Mouse (Mus musculus): ENCODE data around the gene Hoxb5. TPM values are rescaled to one million over a fixed set of nuclear protein-coding genes. Genes with fewer than 3 reads are reported as not detected.

The Hoxb5 gene
- total and polyA plus RNA-seq, 3 experiments, result 0.04 to 0.22 TPM; not detected in 1

DNA sequence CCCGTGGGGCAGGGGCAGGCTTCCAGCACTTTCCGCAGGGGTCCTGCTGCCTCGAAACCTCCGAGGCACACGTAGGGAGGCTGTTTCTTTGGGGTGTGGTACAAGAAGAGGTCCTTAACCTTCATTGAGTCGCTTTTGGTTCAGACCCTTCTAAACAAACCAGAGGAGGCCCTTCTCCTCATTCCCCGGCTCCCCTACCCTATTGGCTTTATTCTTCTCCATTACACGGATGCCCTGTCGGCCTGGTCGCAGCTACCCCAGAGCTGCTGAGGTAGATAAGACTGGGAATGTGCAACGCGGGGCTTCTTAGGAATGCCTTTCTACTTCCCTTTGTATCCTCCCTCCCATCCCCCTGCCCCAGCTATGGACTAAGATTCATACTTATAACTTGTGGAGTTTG, 23.6 kb downstream of the Hoxb5 start:
- Histone ChIP-seq H3K4me1 (ENCODE audit: insufficient read depth, low read depth, low read length) (no peaks in the 10 kb centered on the region), H3K27me3 (ENCODE audit: insufficient read depth, low read length) (peaks cover 31% of the 10 kb centered on the region), H3K36me3 (replicated peaks) (no peaks in the 10 kb centered on the region), H3K9me3 (replicated peaks) (no peaks in the 10 kb centered on the region), H3K4me3 (ENCODE audit: low read depth, low read length) (no peak overlapping the region)
- no peak for DNase-seq (ENCODE audit: low spot score)
- ATAC-seq (ENCODE audit: extremely low read depth, insufficient number of reproducible peaks, low FRiP score, poor library complexity, severe bottlenecking), result no peak
- no peak for TF ChIP-seq TAL1 (conservative IDR thresholded peaks at IDR 0.05; ENCODE audit: low read depth, low read length)
- no peak for TF ChIP-seq POLR2AphosphoS5 (IDR thresholded peaks at IDR 0.05; ENCODE audit: insufficient replicate concordance, low read depth, low read length)
- TF ChIP-seq GATA1 (IDR thresholded peaks at IDR 0.05; ENCODE audit: borderline replicate concordance, low read length), result no peak
- no peak for TF ChIP-seq GATA2 (IDR thresholded peaks at IDR 0.05; ENCODE audit: borderline replicate concordance, low read depth, low read length)
- no peak for TF ChIP-seq CTCF (IDR thresholded peaks at IDR 0.05; ENCODE audit: low read depth, low read length)

DNA sequence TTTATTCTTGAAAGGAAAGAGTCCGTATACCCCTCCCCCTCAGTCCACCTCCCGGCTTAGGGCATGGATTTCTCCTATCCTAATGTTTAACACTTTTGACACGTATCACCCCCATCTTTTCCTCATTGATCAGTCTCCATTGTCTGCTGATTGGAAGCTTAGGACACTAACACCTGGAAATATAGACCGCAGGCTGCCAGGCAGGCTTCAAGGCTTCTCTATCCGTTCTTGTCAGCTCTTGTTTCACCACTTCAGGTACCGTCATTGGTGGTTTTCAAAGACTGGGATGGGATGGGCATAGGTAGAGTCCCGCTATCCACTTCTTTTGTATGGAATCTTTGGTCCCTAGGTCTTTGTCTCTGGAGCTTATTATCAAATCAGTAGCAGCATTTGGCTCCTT, 24.0 kb downstream of the Hoxb5 start:
- no peak for TF ChIP-seq GATA1 (IDR thresholded peaks at IDR 0.05; ENCODE audit: borderline replicate concordance, low read length)
- TF ChIP-seq CTCF (IDR thresholded peaks at IDR 0.05; ENCODE audit: low read depth, low read length), result no peak
- TF ChIP-seq TAL1 (conservative IDR thresholded peaks at IDR 0.05; ENCODE audit: low read depth, low read length), result no peak
- no peak for TF ChIP-seq POLR2AphosphoS5 (IDR thresholded peaks at IDR 0.05; ENCODE audit: insufficient replicate concordance, low read depth, low read length)
- TF ChIP-seq GATA2 (IDR thresholded peaks at IDR 0.05; ENCODE audit: borderline replicate concordance, low read depth, low read length), result no peak
- ATAC-seq (ENCODE audit: extremely low read depth, insufficient number of reproducible peaks, low FRiP score, poor library complexity, severe bottlenecking), result no peak
- Histone ChIP-seq H3K9me3 (replicated peaks) (no peaks in the 10 kb centered on the region), H3K27me3 (ENCODE audit: insufficient read depth, low read length) (peaks cover 35% of the 10 kb centered on the region), H3K36me3 (replicated peaks) (no peaks in the 10 kb centered on the region), H3K4me3 (ENCODE audit: low read depth, low read length) (no peak overlapping the region), H3K4me1 (ENCODE audit: insufficient read depth, low read depth, low read length) (no peaks in the 10 kb centered on the region)
- DNase-seq (ENCODE audit: low spot score), result no peak

DNA sequence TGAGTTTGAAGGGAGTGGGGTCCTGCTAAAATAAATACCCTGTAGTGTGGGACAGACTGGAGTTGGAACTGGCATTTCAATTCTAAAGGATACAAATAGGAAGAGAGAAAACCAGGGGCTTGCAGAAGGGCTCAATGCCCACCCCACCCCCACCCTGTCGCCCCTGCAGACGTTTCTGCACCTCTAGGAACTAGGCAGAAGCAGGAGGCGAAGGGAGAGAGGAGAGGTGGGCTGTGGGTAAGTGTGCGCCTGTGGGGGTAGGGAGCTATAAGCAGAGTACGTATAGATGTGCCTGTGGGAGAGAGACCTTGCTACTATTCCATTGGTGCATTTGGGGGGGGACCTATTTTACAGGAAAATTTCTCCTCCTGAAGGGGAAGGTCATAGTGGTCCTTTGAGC, 24.6 kb downstream of the Hoxb5 start:
- DNase-seq (ENCODE audit: low spot score) (no peak), ATAC-seq (ENCODE audit: extremely low read depth, insufficient number of reproducible peaks, low FRiP score, poor library complexity, severe bottlenecking) (no peak)
- no peaks in the 10 kb centered on the region for H3K9me3 ChIP-seq (replicated peaks)
- no peaks in the 10 kb centered on the region for H3K4me1 ChIP-seq (ENCODE audit: insufficient read depth, low read depth, low read length)
- H3K36me3 ChIP-seq (replicated peaks), result no peaks in the 10 kb centered on the region
- no peak for TF ChIP-seq GATA2 (IDR thresholded peaks at IDR 0.05; ENCODE audit: borderline replicate concordance, low read depth, low read length)
- TF ChIP-seq CTCF (IDR thresholded peaks at IDR 0.05; ENCODE audit: low read depth, low read length), result no peak
- TF ChIP-seq POLR2AphosphoS5 (IDR thresholded peaks at IDR 0.05; ENCODE audit: insufficient replicate concordance, low read depth, low read length), result no peak
- TF ChIP-seq TAL1 (conservative IDR thresholded peaks at IDR 0.05; ENCODE audit: low read depth, low read length), result no peak
- TF ChIP-seq GATA1 (IDR thresholded peaks at IDR 0.05; ENCODE audit: borderline replicate concordance, low read length), result no peak
- peaks cover 37% of the 10 kb centered on the region for H3K27me3 ChIP-seq (ENCODE audit: insufficient read depth, low read length)
- no peak overlapping the region for H3K4me3 ChIP-seq (ENCODE audit: low read depth, low read length)

DNA sequence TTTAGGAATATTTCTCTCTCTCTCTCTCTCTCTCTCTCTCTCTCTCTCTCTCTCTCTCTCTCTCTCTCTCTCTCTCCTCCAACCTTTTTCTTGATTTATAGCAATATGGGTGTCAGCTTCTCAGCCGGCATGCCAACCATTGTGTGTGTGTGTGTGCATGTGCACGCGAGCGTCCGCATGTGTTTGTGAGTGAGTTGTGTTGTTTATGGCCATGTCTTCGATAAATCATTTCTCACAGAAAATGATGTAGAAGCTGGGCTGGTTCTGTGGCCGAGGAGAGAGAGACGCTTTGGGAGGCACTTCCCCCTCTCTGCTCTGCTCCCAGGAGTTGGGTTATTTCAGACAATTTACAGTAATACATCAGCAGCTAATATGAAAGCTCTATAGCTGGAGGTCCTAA, 25.5 kb downstream of the Hoxb5 start:
- Histone ChIP-seq H3K36me3 (replicated peaks) (no peaks in the 10 kb centered on the region), H3K4me3 (ENCODE audit: low read depth, low read length) (no peak overlapping the region), H3K27me3 (ENCODE audit: insufficient read depth, low read length) (peaks cover 45% of the 10 kb centered on the region), H3K9me3 (replicated peaks) (no peaks in the 10 kb centered on the region), H3K4me1 (ENCODE audit: insufficient read depth, low read depth, low read length) (no peaks in the 10 kb centered on the region)
- DNase-seq (ENCODE audit: low spot score) (no peak), ATAC-seq (ENCODE audit: extremely low read depth, insufficient number of reproducible peaks, low FRiP score, poor library complexity, severe bottlenecking) (no peak)
- TF ChIP-seq GATA1 (IDR thresholded peaks at IDR 0.05; ENCODE audit: borderline replicate concordance, low read length), result no peak
- TF ChIP-seq POLR2AphosphoS5 (IDR thresholded peaks at IDR 0.05; ENCODE audit: insufficient replicate concordance, low read depth, low read length), result no peak

DNA sequence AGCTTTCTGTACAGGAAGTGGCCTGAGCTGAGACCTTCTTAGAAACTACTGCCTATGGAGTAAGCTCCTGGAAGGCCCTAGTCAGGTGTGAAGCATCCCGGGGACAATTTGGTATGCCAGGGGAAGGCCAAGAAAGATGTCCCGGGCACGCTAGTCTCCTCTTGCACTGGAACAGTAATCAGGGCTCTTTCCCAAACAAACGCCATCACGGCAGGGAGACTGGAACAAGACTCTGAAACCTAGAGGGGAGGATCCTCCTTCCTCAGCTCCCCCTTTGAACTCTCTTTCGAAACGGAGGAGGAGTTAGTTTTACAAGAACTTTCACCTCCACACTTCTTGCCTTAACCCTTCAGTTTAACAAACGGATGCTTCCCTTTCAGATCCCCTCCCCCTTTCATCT, 29.0 kb downstream of the Hoxb5 start:
- no peak for TF ChIP-seq TAL1 (conservative IDR thresholded peaks at IDR 0.05; ENCODE audit: low read depth, low read length)
- ATAC-seq (ENCODE audit: extremely low read depth, insufficient number of reproducible peaks, low FRiP score, poor library complexity, severe bottlenecking) (no peak), DNase-seq (ENCODE audit: low spot score) (no peak)
- H3K4me1 ChIP-seq (ENCODE audit: insufficient read depth, low read depth, low read length), result no peaks in the 10 kb centered on the region
- H3K27me3 ChIP-seq (ENCODE audit: insufficient read depth, low read length), result peaks cover 38% of the 10 kb centered on the region
- no peaks in the 10 kb centered on the region for H3K36me3 ChIP-seq (replicated peaks)
- no peaks in the 10 kb centered on the region for H3K9me3 ChIP-seq (replicated peaks)
- H3K4me3 ChIP-seq (ENCODE audit: low read depth, low read length), result no peak overlapping the region

DNA sequence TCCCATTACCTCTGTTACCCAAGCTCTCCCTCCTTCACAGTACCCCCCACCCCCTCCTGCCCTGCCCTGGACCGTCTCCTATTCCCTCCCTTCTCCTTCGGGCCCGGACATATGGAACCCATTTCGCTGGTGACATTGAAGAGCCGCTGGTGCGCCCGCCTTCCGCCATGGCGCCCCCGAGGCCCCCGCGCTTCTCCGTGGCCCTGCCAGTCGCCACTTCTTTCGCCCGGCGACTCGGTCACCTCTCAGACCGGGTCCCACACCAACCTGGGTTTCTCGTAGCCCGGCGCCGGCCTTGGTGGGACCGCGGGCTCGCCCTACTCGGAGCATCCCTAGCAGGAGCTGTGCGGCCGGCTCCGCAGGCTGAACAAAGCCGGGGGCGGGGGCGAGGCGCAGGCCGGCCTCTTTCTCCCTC, 29.5 kb downstream of the Hoxb5 start:
- Histone ChIP-seq H3K9me3 (replicated peaks) (no peaks in the 10 kb centered on the region), H3K27me3 (ENCODE audit: insufficient read depth, low read length) (peaks cover 35% of the 10 kb centered on the region), H3K4me3 (ENCODE audit: low read depth, low read length) (no peak overlapping the region), H3K36me3 (replicated peaks) (no peaks in the 10 kb centered on the region), H3K4me1 (ENCODE audit: insufficient read depth, low read depth, low read length) (no peaks in the 10 kb centered on the region)
- DNase-seq (ENCODE audit: low spot score) (no peak), ATAC-seq (ENCODE audit: extremely low read depth, insufficient number of reproducible peaks, low FRiP score, poor library complexity, severe bottlenecking) (no peak)
- TF ChIP-seq GATA2 (IDR thresholded peaks at IDR 0.05; ENCODE audit: borderline replicate concordance, low read depth, low read length) (no peak), CTCF (IDR thresholded peaks at IDR 0.05; ENCODE audit: low read depth, low read length) (no peak), POLR2AphosphoS5 (IDR thresholded peaks at IDR 0.05; ENCODE audit: insufficient replicate concordance, low read depth, low read length) (no peak), GATA1 (IDR thresholded peaks at IDR 0.05; ENCODE audit: borderline replicate concordance, low read length) (no peak), TAL1 (conservative IDR thresholded peaks at IDR 0.05; ENCODE audit: low read depth, low read length) (no peak)
